Mouse (Mus musculus) heart, postnatal 0 days (tissue): ENCODE data around the gene Pard3.

ENCODE experiments used
- CTCF ChIP-seq: IDR thresholded peaks from 2 replicates; pipeline ENCODE4 v1.5.1; 2016; ENCODE audit warnings: antibody characterized with exemption, control low read depth, low read depth
- EP300 ChIP-seq: IDR thresholded peaks from 2 replicates; pipeline ENCODE4 v1.6.1; 2016; ENCODE audit warnings: antibody characterized with exemption, low read depth

DNA sequence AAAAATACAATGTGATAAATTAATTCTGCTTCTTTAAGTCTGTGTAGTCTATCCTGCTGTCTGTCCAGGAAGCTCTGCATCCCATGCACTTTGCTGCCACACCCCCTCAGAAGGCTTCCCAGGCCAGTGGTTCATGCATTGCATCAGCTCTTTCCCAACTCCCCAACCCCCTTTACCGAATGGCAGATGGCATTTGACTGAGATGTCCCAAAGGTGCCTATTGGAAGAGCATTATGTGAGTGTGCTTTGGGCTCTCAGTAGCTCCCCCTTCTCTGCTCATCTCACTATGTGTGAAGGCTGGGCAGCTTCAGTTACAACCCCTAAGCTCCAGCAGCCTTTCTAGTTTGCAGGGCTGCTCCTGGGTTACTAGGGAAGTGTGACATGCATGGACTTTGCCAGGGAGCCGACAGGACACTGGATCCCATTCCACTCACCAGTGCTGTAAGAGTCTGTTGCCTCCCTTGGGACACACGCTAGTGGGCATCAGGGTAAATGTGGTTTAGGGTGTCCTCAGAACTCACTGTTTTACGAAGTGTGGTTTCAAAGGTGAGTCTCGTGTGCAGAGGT, 9.4 kb downstream of the Pard3 start:
- TF ChIP-seq CTCF, result no peak
- TF ChIP-seq EP300, result no peak
